Mouse (Mus musculus): ENCODE measurements at regions not wholly inside any gene's neighbourhood (a gene's known extent, or its start where the extent isn't known, plus 50 kb on each side); places are given as distances from the start of the nearest gene placed in this dataset.
A peak's percentile ranks its signal among the peaks of the same experiment; 100 is the strongest.

GRCm38 (mm10) chr6:31995977-31996376 lies 54.1 kb upstream of the 1700012A03Rik start:
- no peak for DNase-seq (ENCODE audit: low spot score)

GRCm38 (mm10) chr6:31995249-31995648 lies 54.8 kb upstream of the 1700012A03Rik start:
- no peak for DNase-seq (ENCODE audit: low spot score)

- DNase-seq (ENCODE audit: low spot score): no peak
These were observed 64.3 kb upstream of the 1700012A03Rik start for GRCm38 (mm10) chr6:31985698-31986097.

- DNase-seq (ENCODE audit: low spot score): no peak
These were observed 73.3 kb upstream of the 1700012A03Rik start for GRCm38 (mm10) chr6:31976705-31977104.

GRCm38 (mm10) chr6:31948063-31948481 lies 102.0 kb upstream of the 1700012A03Rik start:
- no peak for DNase-seq (ENCODE audit: low spot score)

GRCm38 (mm10) chr6:31946572-31946971 lies 103.5 kb upstream of the 1700012A03Rik start:
- no peak for DNase-seq (ENCODE audit: low spot score)

- DNase-seq (ENCODE audit: low spot score): no peak
These were observed 104.7 kb upstream of the 1700012A03Rik start for GRCm38 (mm10) chr6:31945347-31945746.

- no peak for DNase-seq (ENCODE audit: low spot score)
These were observed 105.5 kb upstream of the 1700012A03Rik start for GRCm38 (mm10) chr6:31944546-31944945.

- no peak for DNase-seq (ENCODE audit: low spot score)
These were observed 107.3 kb upstream of the 1700012A03Rik start for GRCm38 (mm10) chr6:31942696-31943095.

- peak; percentile 77 for DNase-seq (ENCODE audit: low spot score)
These were observed 111.7 kb upstream of the 1700012A03Rik start for GRCm38 (mm10) chr6:31938216-31938814.

- no peak for DNase-seq (ENCODE audit: low spot score)
These were observed 112.9 kb upstream of the 1700012A03Rik start for GRCm38 (mm10) chr6:31937146-31937545.

GRCm38 (mm10) chr6:31934826-31935225 lies 115.2 kb upstream of the 1700012A03Rik start:
- no peak for DNase-seq (ENCODE audit: low spot score)

GRCm38 (mm10) chr6:31933956-31934355 lies 116.1 kb upstream of the 1700012A03Rik start:
- no peak for DNase-seq (ENCODE audit: low spot score)

GRCm38 (mm10) chr6:31933364-31933763 lies 116.7 kb upstream of the 1700012A03Rik start:
- no peak for DNase-seq (ENCODE audit: low spot score)

- no peak for DNase-seq (ENCODE audit: low spot score)
These were observed 118.9 kb upstream of the 1700012A03Rik start for GRCm38 (mm10) chr6:31931116-31931515.

GRCm38 (mm10) chr6:31929165-31929564 lies 120.9 kb upstream of the 1700012A03Rik start:
- no peak for DNase-seq (ENCODE audit: low spot score)

- peak; percentile 13 for DNase-seq (ENCODE audit: low spot score)
These were observed 122.9 kb upstream of the 1700012A03Rik start for GRCm38 (mm10) chr6:31927181-31927580.

- no peak for DNase-seq (ENCODE audit: low spot score)
These were observed 125.4 kb upstream of the 1700012A03Rik start for GRCm38 (mm10) chr6:31924669-31925046.

- no peak for DNase-seq (ENCODE audit: low spot score)
These were observed 125.9 kb upstream of the 1700012A03Rik start for GRCm38 (mm10) chr6:31923951-31924668.

GRCm38 (mm10) chr6:31921561-31922152 lies 128.4 kb upstream of the 1700012A03Rik start:
- no peak for DNase-seq (ENCODE audit: low spot score)

- no peak for DNase-seq (ENCODE audit: low spot score)
These were observed 132.5 kb upstream of the 1700012A03Rik start for GRCm38 (mm10) chr6:31917411-31918131.

GRCm38 (mm10) chr6:31901791-31902190 lies 148.3 kb upstream of the 1700012A03Rik start:
- no peak for DNase-seq (ENCODE audit: low spot score)

GRCm38 (mm10) chr6:31899055-31899454 lies 151.0 kb upstream of the 1700012A03Rik start:
- DNase-seq (ENCODE audit: low spot score): no peak
